Mouse (Mus musculus): ENCODE measurements around the gene Ank3.

The Ank3 gene

DNA sequence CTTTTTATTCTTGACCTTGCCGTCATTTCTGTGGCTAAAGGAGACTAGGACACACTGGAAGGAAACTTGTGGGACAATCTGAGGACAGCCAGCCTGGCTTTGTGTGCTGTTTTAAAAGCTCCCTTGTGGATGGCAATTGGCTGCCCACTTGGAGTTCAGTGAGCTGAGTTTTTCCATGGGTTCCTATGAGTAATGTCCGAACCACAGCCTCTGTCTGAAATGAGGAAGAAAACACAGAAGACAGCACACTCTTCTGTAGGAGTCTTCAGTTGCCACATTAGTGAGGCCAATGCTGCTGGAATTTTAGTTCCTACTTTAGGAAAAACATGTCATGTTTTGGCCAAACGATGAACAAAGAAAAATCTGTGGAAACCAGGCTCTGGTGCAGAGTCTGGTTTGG is 380.7 kb downstream of the Ank3 start:
- no peak for DNase-seq (ENCODE audit: low spot score)

- peak; percentile 84 for DNase-seq (ENCODE audit: low spot score)
These were observed 382.9 kb downstream of the Ank3 start for GRCm38 (mm10) chr10:69781491-69781890.

DNA sequence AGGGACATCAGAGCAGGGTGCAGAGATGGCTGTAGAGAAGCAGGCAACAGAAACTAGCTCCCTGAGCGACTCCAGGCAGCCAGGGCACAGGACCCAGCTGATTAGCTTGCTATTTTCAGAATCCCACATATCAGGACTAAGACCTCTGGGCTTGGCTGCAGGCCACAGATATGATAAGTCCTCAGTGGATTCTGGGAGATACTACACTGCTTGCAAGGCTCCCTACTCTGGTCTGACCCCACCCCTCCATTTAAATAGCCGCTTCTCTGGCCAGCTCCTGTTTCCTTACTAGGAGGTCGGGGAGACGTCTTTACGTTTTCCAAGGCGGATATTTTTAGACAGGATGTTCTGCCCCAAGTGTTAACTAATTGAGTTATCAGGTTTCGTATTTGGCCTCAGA is 386.7 kb downstream of the Ank3 start:
- DNase-seq (ENCODE audit: low spot score) = peak; percentile 29

- no peak for DNase-seq (ENCODE audit: low spot score)
These were observed 387.1 kb downstream of the Ank3 start for GRCm38 (mm10) chr10:69785692-69786091.

- DNase-seq (ENCODE audit: low spot score) = peak; percentile 77
These were observed 387.8 kb downstream of the Ank3 start for GRCm38 (mm10) chr10:69786220-69786993.

GRCm38 (mm10) chr10:69787379-69787778 is 388.8 kb downstream of the Ank3 start:
- DNase-seq (ENCODE audit: low spot score) = peak; percentile 55

- DNase-seq (ENCODE audit: low spot score) = no peak
These were observed 392.0 kb downstream of the Ank3 start for GRCm38 (mm10) chr10:69790606-69791005.

- DNase-seq (ENCODE audit: low spot score) = no peak
These were observed 393.4 kb downstream of the Ank3 start for GRCm38 (mm10) chr10:69791951-69792350.

DNA sequence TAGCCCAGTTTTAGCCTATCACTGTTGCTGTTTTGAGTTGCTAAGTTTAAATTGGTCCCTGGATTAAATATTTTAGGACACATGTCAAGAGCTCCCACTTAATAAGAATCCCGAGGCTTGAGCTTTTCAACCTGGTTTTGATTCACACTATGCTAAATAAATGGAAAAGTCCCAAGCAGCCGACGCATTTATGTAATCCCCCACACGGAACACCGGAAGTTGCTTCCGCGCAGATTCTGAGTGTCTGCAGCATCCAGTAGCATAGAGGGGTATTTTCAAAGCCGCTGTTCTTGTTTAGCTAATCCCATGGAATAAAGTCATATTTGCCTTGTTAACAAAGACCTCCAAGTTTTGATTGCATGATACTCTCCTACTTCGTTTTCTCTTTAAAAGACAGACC is 393.8 kb downstream of the Ank3 start:
- DNase-seq (ENCODE audit: low spot score) = no peak

DNA sequence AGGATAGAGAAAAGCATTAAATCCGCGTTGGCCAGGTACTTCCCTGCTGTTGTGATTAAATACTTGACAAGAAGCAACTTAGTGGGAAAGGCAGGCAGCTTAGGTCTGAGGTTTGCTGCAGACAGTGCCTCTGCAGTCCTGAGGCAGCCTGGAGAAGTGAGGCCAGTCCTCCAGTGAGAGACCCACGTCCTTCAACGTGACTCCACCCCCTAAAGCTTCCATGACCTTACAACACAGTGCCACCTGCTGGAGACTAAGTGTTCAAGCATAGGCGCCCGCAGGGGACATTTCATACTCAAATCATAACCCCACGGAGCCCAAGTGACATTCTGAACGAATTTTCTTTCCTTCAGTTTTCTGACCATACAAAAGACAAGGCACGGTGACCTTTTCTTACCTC is 394.5 kb downstream of the Ank3 start:
- peak; percentile 84 for DNase-seq (ENCODE audit: low spot score)

- DNase-seq (ENCODE audit: low spot score) = no peak
These were observed 397.1 kb downstream of the Ank3 start for GRCm38 (mm10) chr10:69795656-69796055.

- DNase-seq (ENCODE audit: low spot score) = no peak
These were observed 397.9 kb downstream of the Ank3 start for GRCm38 (mm10) chr10:69796421-69796886.

GRCm38 (mm10) chr10:69803135-69803756 is 404.7 kb downstream of the Ank3 start:
- peak; percentile 58 for DNase-seq (ENCODE audit: low spot score)

DNA sequence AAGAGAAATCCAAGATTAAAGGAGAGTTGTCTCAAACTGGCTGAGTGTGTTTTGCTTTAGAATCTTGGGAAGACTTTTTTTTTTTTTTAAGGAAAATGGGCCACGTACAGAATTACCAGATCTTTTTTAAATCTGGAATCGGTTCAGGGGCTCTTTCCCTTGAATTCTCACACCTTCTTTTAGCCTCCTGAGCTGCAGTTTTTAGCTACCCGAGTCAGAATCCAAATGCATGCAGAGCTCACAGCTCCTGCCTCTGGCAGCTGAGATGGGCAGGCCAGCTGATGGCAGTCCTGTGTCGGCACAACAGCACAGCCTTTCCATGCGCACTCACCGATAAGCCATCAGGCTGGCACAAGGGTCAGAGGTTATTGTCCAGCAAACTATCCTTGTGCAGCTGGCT is 406.0 kb downstream of the Ank3 start:
- peak; percentile 15 for DNase-seq (ENCODE audit: low spot score)

DNA sequence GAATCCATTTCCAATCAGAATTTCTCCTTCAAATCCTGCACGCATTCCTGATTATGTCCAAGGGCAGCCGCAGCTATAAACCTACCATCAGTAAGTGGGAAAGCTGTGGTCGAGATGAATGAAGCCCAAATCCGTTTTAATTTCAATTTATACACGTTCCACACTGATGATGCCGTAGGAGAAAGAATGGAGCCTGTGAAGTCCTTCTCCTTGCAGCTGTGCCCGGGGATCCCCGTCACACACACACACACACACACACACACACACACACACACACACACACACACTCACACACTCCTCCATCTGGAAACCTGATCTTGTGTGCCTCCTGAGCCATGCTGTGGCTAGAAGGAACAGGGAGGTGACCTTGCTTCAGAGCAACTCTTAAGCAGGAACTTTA is 412.2 kb downstream of the Ank3 start:
- no peak for DNase-seq (ENCODE audit: low spot score)

DNA sequence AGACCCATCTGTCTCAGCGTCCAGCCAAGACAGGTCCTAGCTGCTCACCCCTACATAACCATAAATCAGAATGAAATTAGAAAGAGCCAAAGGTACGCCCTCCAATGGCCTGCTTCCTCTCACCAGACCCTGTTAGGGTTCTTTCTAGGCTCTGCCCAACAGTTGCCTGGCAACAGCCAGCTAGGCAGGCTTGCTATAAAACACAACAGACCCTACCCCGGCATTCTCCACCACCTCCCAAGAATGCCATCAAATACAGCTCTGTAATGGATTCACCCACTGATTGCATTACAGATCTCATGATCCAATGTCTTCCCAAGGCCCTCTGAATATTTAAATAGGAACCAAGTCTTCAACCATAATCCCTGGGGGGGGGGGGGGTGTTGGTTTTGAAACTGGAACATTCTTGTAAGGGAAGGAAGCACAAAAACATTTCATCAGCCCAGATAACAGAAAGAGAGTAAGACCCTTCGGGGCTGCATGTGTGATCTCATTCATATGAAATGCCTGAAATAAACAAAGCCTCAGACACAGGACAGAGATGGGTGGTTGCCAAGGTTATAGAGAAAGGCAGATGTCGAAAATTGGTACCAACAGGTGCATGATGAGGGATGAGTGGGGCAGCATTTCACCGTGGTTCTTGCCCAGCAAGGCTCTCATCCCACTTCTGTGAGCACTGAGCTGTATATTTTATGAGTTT is 415.4 kb downstream of the Ank3 start:
- peak; percentile 17 for DNase-seq (ENCODE audit: low spot score)

DNA sequence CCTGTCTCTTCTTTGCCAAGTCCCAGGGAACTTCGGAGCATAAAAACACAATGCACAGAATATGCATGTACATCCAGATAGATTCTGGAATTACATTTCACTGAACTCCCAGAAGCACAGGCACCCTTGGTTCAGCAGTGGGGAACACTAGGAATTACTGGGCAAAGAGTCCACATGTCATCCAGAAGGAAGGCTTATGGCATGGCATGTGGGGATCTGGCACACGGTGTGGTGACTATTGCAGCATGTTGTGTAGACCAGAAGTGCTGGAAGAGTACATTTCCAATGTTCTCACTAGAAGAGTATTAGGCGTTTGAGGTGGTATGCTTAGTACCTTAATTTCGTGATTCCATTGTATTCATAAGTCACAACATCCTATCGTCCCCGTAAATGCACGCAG is 422.7 kb downstream of the Ank3 start:
- no peak for DNase-seq (ENCODE audit: low spot score)

- DNase-seq (ENCODE audit: low spot score) = no peak
These were observed 430.2 kb downstream of the Ank3 start for GRCm38 (mm10) chr10:69828770-69829169.

GRCm38 (mm10) chr10:69829236-69829635 is 430.7 kb downstream of the Ank3 start:
- no peak for DNase-seq (ENCODE audit: low spot score)

DNA sequence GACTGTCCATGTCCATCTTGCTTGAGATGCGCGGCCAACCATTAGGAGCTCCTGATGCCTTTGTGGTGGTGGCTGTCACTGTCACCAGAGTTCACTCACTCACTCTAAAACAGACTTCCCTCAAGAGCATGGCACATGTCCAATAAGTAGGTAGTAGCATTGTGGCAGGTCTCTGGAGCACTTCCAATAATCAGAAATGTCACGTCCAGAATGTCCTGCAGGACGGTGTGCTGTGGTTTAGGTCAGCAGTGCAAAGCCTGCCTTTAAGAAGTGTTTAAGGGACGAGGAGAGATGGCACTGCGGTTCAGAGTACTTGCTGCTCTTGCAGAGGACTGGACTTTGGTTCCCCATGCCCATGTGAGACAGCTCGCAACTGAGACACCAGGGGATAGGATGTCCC is 433.0 kb downstream of the Ank3 start:
- DNase-seq (ENCODE audit: low spot score) = no peak

DNA sequence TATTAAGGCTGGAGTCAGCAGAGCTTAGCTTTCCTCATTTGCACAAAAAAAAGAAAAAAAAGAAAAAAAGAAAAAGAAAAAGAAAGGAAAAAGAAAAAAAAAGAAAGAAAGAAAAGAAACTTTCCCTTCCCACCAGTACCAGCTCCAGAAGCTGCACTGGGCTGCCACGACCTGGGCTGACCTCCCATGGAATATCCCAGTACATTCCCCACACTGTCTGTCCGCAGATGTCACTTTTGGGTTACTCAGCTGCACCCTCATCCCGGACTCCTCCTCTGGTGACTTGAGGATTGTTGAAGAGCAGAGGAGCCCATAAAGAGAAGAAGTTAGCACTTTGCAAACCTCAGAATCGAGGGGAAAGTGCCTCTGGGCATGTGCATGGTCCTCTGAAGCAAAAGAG is 433.7 kb downstream of the Ank3 start:
- no peak for DNase-seq (ENCODE audit: low spot score)

DNA sequence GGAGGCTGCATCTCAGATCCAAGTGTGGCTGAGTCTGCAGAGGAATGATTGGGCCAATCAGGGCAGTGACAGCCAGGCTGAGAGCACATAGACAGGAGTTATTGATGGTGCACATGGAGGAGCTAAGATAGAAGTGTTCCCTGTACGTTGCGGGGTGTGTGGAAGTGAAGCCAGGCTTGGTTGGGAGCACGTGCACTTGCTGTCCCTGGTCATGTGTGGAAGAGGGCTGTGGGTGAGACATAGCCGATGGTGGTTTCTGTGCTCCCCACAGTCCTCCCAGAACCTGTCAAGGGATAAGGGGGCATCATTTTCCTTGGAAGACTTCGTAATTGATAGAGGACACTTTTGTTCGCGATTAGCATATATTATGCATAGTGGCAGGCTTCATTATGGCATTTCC is 434.2 kb downstream of the Ank3 start:
- no peak for DNase-seq (ENCODE audit: low spot score)

GRCm38 (mm10) chr10:69834700-69835099 is 436.1 kb downstream of the Ank3 start:
- DNase-seq (ENCODE audit: low spot score) = no peak

Data from embryo, embryonic 10.5 days (tissue).